Mouse (Mus musculus): ENCODE data around the gene Defb20.

Gene Defb20

GRCm38 (mm10) chr2:152498020-152498419 is 21.2 kb downstream of the Defb20 start:
- no peak for DNase-seq (ENCODE audit: low read depth)

- no peak for DNase-seq (ENCODE audit: low read depth)
These were observed 23.5 kb downstream of the Defb20 start for GRCm38 (mm10) chr2:152500204-152500862.

GRCm38 (mm10) chr2:152500863-152501229 is 24.0 kb downstream of the Defb20 start:
- peak; percentile 7 for DNase-seq (ENCODE audit: low read depth)

GRCm38 (mm10) chr2:152503950-152504349 is 27.1 kb downstream of the Defb20 start:
- DNase-seq (ENCODE audit: low read depth): no peak

GRCm38 (mm10) chr2:152511592-152511991 is 34.7 kb downstream of the Defb20 start, which contains the start of gene Defb26:
Defb26 (minus strand) TSS chr2:152511692.
- DNase-seq (ENCODE audit: low read depth): no peak

- no peak for DNase-seq (ENCODE audit: low read depth)
These were observed 39.2 kb downstream of the Defb20 start for GRCm38 (mm10) chr2:152516084-152516483.

- peak; percentile 5 for DNase-seq (ENCODE audit: low read depth)
These were observed 41.1 kb downstream of the Defb20 start, which contains the start of gene Defb28 for GRCm38 (mm10) chr2:152517981-152518380. Defb28 (plus strand) TSS chr2:152518255.

Measured in NIH3T3 (cell line).